Mouse (Mus musculus) cortical plate, adult 2 months (tissue): ENCODE measurements at regions not wholly inside any gene's neighbourhood (a gene's known extent, or its start where the extent isn't known, plus 50 kb on each side); places are given as distances from the start of the nearest gene placed in this dataset.

Source experiments
- CTCF ChIP-seq: fragments of 200-500 bp; IDR thresholded peaks from 2 replicates; pipeline ENCODE4 v1.5.1; 2011; ENCODE audit warnings: mild to moderate bottlenecking, control low read depth, low read length; ENCODE audit not compliant: insufficient read depth; ENCODE audit errors: extremely low read depth
- POLR2A ChIP-seq: fragments of 200-500 bp; IDR thresholded peaks from 2 replicates; pipeline ENCODE4 v1.6.1; 2011; ENCODE audit warnings: mild to moderate bottlenecking, low read length, control low read depth; ENCODE audit not compliant: insufficient read depth; ENCODE audit errors: extremely low read depth

GRCm38 (mm10) chr2:138689497-138689896 lies 433.1 kb downstream of the Btbd3 start:
- no peak for TF ChIP-seq CTCF
- no peak for TF ChIP-seq POLR2A
